Mouse (Mus musculus) hematopoietic stem cell, adult 5-6 weeks (primary cell): ENCODE data around the gene Rundc3a. TPM values are rescaled to one million over a fixed set of nuclear protein-coding genes. Genes with fewer than 3 reads are reported as not detected.
A peak's percentile ranks its signal among the peaks of the same experiment; 100 is the strongest.

Experiments used
- ATAC-seq, 2 experiments: fragments of 125-278 bp in 1 of 2; replicated peaks in 1 of 2; 2 replicates each; pipeline ENCODE4 v1.8.0; 2016 to 2017; ENCODE audit warnings: inconsistent platforms in 2 of 2, mild to moderate bottlenecking in 2 of 2, moderate number of reproducible peaks in 2 of 2, low read depth in 1 of 2, moderate TSS enrichment in 1 of 2; ENCODE audit not compliant: low FRiP score in 2 of 2, poor library complexity in 2 of 2, severe bottlenecking in 2 of 2, insufficient read depth in 1 of 2, low TSS enrichment in 1 of 2
- total RNA-seq: library from RNA; stranded (forward); fragments of 172-1452, 232-1000 nt; gene quantifications from 2 replicates; pipeline ENCODE4 v1.2.3, GENCODE M21; 2017

Rundc3a gene
- total RNA-seq, 1 experiment from 2014 or later = 1.5 TPM

DNA sequence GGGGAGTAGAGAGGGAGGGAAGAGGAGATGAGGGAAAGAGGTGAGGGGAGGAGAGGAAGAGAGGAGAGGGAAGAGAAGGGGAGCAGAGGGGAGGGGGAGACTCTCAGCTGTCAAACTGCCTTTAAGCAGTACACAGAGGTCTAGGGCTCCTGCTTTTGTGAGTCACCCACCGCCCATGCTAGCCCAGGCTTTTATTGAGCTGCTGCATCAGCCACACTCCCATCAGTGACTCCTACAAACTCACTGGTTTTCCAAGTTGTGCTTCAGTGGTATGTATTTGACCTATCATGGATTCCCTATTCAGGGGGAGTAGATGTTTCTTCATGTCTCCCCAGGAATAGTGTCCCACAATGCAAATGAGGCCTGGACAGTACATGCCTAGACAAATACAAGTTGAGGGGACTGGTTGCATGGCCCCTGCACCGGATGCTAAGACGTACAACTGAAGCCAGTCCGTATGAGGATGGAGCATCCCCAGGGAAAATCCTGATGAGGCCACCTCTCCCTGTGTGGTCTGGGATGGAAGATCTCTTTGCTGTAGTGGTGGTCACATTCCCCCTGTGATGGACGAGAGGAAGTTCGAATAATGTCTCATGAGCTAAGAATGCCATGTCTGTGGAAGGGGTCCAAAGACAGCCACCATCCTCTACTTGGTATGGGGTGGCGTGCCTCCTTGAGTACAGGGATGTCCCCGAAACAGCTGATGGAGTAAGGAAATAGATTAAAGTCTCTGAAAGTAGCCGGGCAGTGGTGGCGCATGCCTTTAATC lies 22.0 kb downstream of the Rundc3a start:
- no peak for ATAC-seq

DNA sequence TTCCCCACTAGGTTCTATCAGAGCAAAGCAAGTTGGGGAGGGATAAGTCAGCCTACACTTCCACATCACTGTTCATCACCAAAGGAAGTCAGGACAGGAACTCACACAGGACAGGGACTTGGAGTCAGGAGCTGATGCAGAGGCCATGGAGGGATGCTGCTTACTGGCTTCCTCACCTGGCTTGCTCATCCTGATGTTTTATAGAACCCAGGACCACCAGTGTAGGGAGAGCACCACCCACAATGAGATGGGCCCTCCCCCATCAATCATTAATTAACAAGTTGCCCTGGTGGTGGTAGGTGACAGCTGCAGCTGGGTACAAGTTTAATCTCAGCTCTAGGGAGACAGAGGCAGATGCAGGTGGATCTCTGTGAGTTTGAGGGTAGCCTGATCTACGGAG lies 24.0 kb downstream of the Rundc3a start:
- ATAC-seq = no peak

DNA sequence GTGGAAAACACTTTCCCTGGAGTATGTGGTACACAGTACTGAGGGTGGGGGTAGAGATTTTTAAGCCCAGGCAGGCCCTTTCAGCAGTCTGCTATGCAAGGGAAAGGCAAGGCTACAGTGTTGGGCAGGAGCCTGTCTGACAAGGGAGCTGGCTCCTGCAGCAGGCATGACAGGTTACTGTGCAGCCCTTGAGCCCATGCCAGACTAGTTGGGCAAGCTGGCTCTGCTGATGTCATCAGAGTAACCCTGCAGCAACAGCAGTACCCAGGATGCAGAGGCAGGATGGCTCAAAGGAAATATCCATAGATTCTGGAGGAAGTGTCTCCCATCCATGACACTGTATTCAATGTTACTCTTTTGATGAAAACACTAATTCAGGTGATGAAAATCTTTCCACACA lies 25.7 kb downstream of the Rundc3a start:
- no peak for ATAC-seq

DNA sequence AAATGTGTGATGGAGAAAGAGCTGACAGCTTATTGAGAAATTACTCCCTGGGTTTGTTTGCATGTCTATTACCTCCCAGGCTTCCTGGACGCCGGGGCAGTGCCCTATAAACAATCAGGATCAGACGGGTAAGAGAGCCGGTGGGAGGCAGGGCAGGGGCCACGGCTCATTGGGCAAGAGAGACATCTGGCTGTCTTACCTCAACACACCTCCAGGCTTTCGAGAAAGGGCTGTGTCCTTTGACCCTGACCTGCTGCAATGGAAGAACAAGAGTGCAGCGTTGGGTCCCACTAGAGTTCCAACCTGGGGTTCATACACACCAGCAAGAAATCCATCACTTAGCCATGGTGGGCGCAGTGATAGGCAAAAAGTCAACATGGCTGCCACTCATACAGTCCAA lies 28.4 kb downstream of the Rundc3a start:
- no peak for ATAC-seq

DNA sequence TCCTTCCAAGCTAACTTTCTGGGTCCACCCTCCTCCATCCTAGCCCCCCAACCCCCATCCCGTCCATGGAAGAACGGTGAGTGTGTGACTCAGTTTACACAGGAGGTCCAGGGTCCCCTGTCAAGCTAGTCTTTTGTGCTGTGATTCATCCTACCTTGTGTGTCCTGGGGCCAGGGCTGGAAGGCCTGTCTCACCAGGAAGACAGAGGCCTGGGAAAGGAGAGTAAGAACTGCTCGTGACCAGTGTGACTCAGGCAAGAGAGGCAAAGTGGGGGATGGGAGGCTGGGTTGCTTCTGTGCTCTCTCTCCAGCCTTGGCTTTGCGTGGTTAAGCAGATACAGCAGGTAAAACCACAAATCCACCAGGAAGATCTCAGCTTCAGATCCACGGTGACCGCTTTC lies 31.5 kb downstream of the Rundc3a start:
- no peak for ATAC-seq

DNA sequence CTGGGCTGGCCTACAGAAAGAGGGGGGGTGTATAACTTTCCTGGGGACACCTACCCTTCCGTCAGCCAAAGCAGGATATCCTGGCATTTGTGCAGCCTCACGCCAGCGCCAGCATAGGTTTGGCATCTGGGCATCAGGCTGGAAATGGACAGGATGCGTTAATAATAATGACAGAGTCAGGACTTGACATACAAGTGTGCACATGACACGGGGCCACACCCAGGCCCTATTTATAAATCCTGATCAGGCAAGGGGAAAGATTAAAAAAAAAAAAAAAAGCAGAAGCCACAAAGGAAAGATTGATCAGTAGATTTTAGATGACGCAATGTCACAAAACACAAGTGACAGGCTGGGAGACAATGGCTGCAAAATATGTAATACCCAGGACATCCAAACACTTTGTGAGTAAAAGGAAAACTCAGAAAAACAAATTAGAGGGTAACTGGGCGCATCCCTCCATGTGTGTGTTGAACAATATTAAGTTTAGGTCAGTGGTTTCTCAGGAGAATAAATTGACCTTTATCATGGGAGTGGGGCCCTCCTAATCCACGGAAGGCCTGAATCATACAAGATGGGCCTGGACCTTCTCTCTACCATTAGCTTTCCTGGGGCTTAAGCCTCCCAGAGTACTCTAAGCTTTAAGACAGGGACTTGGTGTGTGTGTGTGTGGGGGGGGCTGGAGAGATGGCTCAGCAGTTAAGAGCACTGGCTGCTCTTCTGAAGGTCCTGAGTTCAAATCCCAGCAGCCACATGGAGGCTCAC lies 32.5 kb downstream of the Rundc3a start:
- no peak for ATAC-seq

DNA sequence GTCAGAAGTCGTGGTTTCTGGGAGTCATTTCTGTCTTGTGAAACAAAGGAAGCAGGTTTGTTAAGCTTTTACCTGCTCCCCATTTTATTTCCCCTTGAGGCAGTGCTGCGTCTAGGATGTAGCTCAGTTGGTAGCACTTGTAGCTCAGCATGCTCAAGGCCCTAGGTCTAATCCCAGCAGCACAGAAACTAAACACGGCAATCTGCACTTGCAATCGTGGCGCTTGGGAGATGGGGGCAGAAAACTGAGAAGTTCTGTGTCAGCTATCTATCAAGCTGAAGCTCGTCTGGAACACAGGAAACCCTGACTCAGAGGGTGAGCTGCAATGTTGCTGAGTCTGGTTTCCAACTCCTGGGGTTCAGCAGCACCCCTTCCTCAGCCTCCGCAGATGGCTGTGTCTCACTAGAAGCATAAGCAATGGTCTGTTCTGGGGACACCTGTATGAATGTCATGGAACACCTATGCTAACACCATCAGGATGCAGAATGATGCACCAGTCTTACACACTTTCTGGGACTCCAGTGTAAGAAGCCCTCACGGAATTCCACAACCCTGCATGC lies 35.9 kb downstream of the Rundc3a start:
- no peak for ATAC-seq

DNA sequence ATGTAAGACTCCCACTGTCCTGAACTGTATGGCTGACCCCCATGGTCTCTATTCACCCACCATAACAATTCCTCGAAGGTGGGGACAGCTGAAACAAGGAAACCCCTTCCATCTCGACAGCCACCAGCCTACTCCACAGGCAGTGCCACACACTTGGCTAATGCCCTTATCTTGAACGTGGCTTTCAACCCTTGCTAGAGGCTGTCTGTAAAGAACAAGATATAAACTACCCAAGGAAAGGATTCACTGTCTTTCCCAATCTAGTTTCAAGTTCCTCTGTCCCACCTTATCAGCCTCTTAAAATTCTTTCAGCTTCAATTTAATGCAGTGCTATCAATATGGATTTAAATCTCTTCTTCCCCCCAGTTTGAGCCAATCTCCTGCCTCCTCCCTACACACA lies 36.3 kb downstream of the Rundc3a start:
- no peak for ATAC-seq

DNA sequence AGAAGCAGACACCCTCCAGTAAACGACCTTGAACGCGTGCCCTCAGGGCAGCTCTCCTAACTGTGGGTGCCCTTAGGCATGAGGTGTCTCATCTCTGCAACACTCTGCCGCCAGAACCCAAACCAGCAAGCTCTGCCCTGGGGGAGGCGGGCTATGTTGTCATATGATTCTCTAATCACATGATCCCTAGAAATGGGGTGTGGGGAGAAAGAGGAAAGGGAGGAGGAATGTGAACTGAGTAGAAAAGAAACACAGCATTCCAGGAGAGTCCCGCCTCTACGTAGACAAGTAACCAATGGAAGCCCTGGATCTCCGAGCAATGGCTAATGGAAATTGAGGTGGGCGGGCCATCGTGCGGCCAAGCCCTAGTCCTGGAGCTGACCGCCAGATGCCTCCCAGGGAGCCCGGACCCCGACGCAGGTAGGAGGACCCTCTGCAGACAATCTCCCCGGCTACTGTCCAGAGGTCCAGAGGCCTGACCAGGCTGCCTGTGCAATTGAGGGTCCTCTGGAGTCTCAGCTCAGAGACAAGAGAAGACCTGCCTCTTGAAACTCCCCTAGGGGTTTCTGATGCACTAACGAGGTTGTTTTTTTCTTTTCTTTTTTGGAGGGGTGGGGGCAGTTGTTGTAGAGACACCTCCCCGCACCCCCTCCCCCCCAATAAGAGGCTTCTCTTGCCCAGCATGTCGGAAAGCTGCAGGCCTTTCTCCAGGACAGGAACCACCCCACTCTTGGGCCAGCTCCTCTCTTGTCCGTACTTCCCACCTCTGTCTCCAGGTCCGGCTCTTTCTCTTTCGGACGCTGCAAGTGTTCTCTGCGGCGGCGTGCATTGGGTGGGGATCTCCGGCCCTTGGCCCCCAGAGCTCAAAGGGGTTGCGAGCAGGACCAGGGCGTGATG lies 37.2 kb downstream of the Rundc3a start, which contains the start of gene Grn:
Gene Grn (plus strand): TSS at position 195 of the 897 bp plus-strand sequence.
- peak; percentile 68 to 78 for ATAC-seq

DNA sequence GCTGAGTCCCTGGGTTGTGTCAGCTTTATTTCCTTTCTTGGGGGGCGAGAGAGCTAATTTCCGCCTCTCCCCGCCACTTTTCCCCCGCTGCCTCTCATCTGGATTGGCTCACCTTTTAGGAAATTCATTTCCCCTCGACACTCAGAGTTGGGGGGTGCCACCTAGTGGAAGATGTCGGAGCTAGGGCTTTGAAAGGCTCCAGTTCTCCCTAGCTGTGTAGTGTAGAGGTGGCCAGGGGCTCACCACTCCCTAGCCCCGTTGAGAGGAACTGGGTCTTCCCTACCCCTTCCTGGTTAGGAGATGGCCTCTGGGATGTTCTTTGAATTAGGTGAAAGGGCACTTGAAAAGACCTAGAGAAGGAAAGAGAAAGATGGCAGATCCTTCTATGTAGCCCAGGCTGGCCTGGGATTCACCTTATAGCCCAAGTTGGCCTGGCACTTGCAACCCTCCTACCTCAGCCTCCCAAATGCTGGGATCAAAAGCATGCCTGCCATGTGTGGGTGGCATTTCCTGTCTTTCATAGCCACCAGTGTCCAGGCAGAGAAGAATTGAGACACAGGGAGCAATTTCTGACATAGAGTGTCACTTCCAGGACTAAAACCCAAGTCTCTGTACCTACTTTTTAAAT lies 37.9 kb downstream of the Rundc3a start:
- peak in 1 of 2 experiments; percentile 29; a peak in 1 of 4 replicates for ATAC-seq

DNA sequence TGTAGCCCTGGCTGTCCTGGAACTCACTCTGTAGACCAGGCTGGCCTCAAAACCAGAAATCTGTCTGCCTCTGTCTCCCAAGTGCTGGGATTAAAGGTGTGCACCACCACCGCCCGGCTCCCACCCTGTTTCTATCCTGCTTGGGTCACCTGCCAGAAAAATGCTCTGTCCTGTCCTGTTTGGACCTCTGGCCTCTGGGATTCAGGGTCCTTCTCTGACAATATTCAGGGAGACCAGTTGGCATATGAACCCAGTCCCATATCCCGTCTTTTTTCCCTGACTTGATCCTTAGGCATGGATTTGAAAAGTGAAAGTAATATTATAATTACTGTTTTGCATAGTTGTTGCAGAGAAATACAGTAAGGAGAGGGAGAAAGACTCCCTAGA lies 38.5 kb downstream of the Rundc3a start:
- no peak for ATAC-seq

DNA sequence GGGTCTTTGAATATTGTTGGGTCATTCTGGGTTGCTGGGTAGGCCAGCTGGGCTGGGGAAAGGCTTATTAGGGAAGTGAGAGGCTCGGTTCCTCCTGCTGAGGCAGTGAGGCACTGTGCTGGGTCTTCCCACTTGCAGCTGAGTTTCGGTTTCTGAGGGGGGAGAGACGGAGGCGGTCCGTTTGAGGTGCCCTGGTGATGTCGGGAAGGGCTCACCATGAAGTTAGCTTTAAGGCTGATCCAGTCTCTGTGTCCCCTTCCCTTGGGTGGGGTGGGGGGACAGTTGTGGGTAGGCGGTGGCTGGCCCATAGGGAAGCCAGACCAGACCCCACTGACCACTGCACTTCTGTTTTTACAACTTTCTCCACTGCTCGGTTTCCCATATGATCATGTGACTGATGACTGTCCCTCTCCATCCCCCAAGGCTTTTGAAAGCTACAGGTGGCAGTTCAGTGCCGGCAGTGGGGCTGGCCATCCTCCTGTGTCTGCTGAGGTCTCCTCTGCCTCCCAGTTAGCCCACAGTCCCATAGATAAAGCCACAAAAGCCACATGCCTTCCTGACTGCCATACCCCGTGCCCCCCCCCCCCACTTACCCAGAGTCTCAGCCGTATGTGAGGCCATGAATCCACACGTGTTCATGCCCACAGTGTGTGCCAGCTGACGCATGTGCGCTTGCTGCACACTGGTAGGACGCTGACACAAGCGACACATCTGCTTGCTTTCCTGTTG lies 39.1 kb downstream of the Rundc3a start:
- ATAC-seq = peak; percentile 52 to 55

DNA sequence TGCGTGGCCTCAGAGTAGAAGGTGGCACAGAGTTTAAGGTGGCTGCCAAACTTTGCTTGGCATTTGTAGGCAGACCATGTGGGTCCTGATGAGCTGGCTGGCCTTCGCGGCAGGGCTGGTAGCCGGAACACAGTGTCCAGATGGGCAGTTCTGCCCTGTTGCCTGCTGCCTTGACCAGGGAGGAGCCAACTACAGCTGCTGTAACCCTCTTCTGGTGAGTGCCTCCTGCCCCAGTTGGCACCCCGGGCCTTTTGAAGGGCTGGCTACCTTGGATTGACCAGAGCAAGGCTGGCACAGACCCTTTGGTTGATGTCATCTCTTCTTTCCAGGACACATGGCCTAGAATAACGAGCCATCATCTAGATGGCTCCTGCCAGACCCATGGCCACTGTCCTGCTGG lies 39.7 kb downstream of the Rundc3a start:
- ATAC-seq = no peak

DNA sequence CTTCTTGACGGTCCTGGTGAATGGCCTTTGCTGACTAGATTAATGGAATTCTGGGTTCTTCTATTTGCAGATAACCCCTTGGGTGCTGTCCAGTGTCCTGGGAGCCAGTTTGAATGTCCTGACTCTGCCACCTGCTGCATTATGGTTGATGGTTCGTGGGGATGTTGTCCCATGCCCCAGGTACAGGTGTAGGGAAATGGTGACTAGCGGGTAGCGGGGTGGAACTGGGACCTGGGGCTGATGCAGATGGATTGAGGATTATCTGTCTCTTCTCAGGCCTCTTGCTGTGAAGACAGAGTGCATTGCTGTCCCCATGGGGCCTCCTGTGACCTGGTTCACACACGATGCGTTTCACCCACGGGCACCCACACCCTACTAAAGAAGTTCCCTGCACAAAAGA lies 40.7 kb downstream of the Rundc3a start:
- no peak for ATAC-seq

DNA sequence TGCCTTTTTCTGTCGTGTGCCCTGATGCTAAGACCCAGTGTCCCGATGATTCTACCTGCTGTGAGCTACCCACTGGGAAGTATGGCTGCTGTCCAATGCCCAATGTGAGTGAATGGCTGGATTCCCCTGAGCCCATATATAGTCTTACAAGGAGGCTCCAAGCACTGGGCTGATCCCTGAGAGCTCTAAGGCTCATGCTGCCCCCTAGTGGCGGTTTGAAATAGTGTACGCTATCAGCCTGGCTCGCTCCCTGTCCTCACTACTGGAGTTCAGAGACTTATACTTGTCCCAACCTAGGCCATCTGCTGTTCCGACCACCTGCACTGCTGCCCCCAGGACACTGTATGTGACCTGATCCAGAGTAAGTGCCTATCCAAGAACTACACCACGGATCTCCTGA lies 41.2 kb downstream of the Rundc3a start:
- ATAC-seq = 0 out of 4 replicates have a peak, but pooled peaks of 1 of the 2 experiments have one; percentile 29

DNA sequence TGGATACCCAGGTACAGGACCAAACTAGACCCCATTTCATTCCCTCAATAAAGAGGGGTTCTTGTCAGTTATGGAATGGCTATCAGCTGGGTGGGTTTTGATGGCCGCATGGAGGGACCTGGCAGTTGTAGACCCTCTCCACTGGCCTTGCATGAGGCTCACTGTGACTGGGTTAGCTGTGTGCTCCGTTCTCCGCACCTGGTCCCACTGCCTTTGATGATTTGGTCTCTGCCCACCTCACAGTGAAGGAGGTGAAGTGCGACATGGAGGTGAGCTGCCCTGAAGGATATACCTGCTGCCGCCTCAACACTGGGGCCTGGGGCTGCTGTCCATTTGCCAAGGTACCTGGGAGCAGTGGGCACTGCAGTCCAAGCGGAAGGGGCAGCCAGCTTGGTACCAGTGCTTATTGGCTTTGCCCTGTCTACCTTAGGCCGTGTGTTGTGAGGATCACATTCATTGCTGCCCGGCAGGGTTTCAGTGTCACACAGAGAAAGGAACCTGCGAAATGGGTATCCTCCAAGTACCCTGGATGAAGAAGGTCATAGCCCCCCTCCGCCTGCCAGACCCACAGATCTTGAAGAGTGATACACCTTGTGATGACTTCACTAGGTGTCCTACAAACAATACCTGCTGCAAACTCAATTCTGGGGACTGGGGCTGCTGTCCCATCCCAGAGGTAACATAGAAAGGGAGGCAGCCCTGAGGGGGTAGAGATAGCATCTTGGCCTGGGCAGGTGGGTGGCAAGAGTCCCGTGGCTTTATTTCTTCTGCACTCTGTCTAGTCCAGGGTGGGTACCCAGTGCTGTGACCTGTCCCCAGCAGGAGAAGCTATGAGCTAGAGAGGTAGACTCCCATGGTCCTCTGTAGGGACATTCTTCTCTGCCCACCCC lies 41.9 kb downstream of the Rundc3a start:
- ATAC-seq = no peak
